8 mouse cellular contexts compared by ENCODE assay signal in the genomic region with DNA sequence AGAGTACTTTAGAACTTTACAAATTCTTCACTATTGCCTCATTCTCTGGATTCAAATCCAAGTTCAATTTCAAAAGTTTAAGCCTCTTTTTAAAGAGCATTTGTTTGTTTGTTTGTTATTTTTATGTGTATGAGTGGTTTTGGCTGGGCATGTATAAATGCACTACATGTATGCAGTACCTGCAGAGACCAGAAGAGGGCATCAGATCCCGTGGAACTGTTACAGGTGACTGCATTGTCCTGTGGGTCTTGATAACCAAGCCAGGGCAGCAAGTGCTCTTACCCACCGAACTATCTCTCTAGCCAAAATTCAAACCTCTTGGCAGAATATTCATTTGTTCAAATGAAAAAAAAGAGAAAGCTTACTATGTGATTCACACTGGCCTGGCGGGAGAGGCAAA. TPM values are rescaled to one million over a fixed set of nuclear protein-coding genes. Genes with fewer than 3 reads are reported as not detected.
DNase-seq lines count a peak whose midpoint lies in the region; ATAC-seq and TF ChIP-seq lines count a peak whose summit lies in the region.

No protein-coding gene starts in this region.

- no peak for TF ChIP-seq POLR2A in heart, adult 2 months (IDR thresholded peaks at IDR 0.05; ENCODE audit: insufficient read depth, low read depth, low read length)

- WGBS in heart, adult 2 months, result 52% methylated on average over 3 of the region's 3 CpGs
- WGBS in heart, embryonic 11.5 days (ENCODE audit: insufficient replicate concordance), result 51% methylated on average over 3 of the region's 3 CpGs
- WGBS in midbrain, postnatal 0 days, result 57% methylated on average over 3 of the region's 3 CpGs
- 58% methylated on average over 3 of the region's 3 CpGs for WGBS in midbrain, embryonic 11.5 days
- WGBS in forebrain, embryonic 12.5 days, result 55% methylated on average over 3 of the region's 3 CpGs

- intact Hi-C loops in heart, adult 2 months (cut with DNase I), result no loop called here

- H3K4me3 ChIP-seq in heart, adult 2 months, result no peak overlapping the region
- no peak overlapping the region for H3K4me3 ChIP-seq in heart, embryonic 11.5 days (ENCODE audit: low read depth, low read length)
- no peak overlapping the region for H3K4me3 ChIP-seq in midbrain, postnatal 0 days (ENCODE audit: low read depth, low read length)
- no peak overlapping the region for H3K4me3 ChIP-seq in midbrain, embryonic 11.5 days (ENCODE audit: low read depth, low read length)
- H3K4me3 ChIP-seq in forebrain, embryonic 12.5 days (replicated peaks), result no peak overlapping the region

- no peaks in the 10 kb centered on the region for H3K79me2 ChIP-seq in heart, adult 2 months (replicated peaks; ENCODE audit: control insufficient read depth, insufficient read depth, low read length)

- peak; percentile 55 for TF ChIP-seq CTCF in heart, adult 2 months (IDR thresholded peaks at IDR 0.05)
- TF ChIP-seq CTCF in midbrain, postnatal 0 days (IDR thresholded peaks at IDR 0.05), result peak; percentile 72

- no peak overlapping the region for H3K9ac ChIP-seq in heart, adult 2 months (ENCODE audit: low read depth, low read length)
- no peak overlapping the region for H3K9ac ChIP-seq in heart, embryonic 11.5 days (ENCODE audit: low read depth, low read length)
- H3K9ac ChIP-seq in midbrain, postnatal 0 days (replicated peaks; ENCODE audit: low read length, poor library complexity, severe bottlenecking), result no peak overlapping the region
- H3K9ac ChIP-seq in midbrain, embryonic 11.5 days (ENCODE audit: low read length), result no peak overlapping the region
- H3K9ac ChIP-seq in forebrain, embryonic 12.5 days, result no peak overlapping the region

- no peak overlapping the region for H3K27ac ChIP-seq in heart, adult 2 months
- H3K27ac ChIP-seq in heart, embryonic 11.5 days (ENCODE audit: low read depth, low read length), result no peak overlapping the region
- H3K27ac ChIP-seq in midbrain, postnatal 0 days (ENCODE audit: low read depth, low read length), result no peak overlapping the region
- H3K27ac ChIP-seq in midbrain, embryonic 11.5 days (ENCODE audit: low read depth, low read length), result no peak overlapping the region
- H3K27ac ChIP-seq in forebrain, embryonic 12.5 days, result no peak overlapping the region

- no peak overlapping the region for H3K4me2 ChIP-seq in heart, embryonic 11.5 days
- H3K4me2 ChIP-seq in midbrain, postnatal 0 days (ENCODE audit: low read depth, low read length, poor library complexity, severe bottlenecking), result no peak overlapping the region
- H3K4me2 ChIP-seq in midbrain, embryonic 11.5 days, result no peak overlapping the region
- H3K4me2 ChIP-seq in forebrain, embryonic 12.5 days, result no peak overlapping the region

- no peak for DNase-seq in heart, adult 2 months
- DNase-seq in midbrain, postnatal 0 days (ENCODE audit: low spot score), result peak; percentile 27
- DNase-seq in midbrain, embryonic 11.5 days (ENCODE audit: low spot score, missing footprints), result no peak
- DNase-seq in embryo, embryonic 11 days, result peak; percentile 28
- peak; percentile 64 for DNase-seq in testis, postnatal 10 days (ENCODE audit: low spot score)
- no peak for DNase-seq in adrenal gland, postnatal 4 days (ENCODE audit: low spot score in 2 of 2)

- no peak for ATAC-seq in heart, embryonic 11.5 days (replicated peaks; ENCODE audit: insufficient number of reproducible peaks, low FRiP score, low TSS enrichment)
- ATAC-seq in midbrain, postnatal 0 days (ENCODE audit: low FRiP score), result no peak
- ATAC-seq in midbrain, embryonic 11.5 days (ENCODE audit: low FRiP score), result no peak
- no peak for ATAC-seq in forebrain, embryonic 12.5 days (ENCODE audit: low FRiP score)

- H3K9me3 ChIP-seq in heart, embryonic 11.5 days (replicated peaks; ENCODE audit: control insufficient read depth, low read length), result no peaks in the 10 kb centered on the region
- H3K9me3 ChIP-seq in midbrain, postnatal 0 days (ENCODE audit: low read length), result no peaks in the 10 kb centered on the region
- H3K9me3 ChIP-seq in midbrain, embryonic 11.5 days (ENCODE audit: control insufficient read depth, low read length), result no peaks in the 10 kb centered on the region
- no peaks in the 10 kb centered on the region for H3K9me3 ChIP-seq in forebrain, embryonic 12.5 days

- H3K4me1 ChIP-seq in heart, adult 2 months (ENCODE audit: control insufficient read depth, insufficient read depth, low read length), result no peaks in the 10 kb centered on the region
- H3K4me1 ChIP-seq in heart, embryonic 11.5 days (ENCODE audit: control insufficient read depth, insufficient read depth, low read length), result no peaks in the 10 kb centered on the region; the same call in 1 of the 2 replicates
- H3K4me1 ChIP-seq in midbrain, postnatal 0 days (ENCODE audit: insufficient read depth, low read length), result no peaks in the 10 kb centered on the region
- H3K4me1 ChIP-seq in midbrain, embryonic 11.5 days (ENCODE audit: control insufficient read depth, insufficient read depth, low read length), result peaks cover 3% of the 10 kb centered on the region; the same call in 1 of the 2 replicates
- H3K4me1 ChIP-seq in forebrain, embryonic 12.5 days, result peaks cover 7% of the 10 kb centered on the region

- no peaks in the 10 kb centered on the region for H3K36me3 ChIP-seq in heart, adult 2 months (ENCODE audit: control insufficient read depth, insufficient read depth, low read length)
- H3K36me3 ChIP-seq in heart, embryonic 11.5 days (ENCODE audit: control insufficient read depth, insufficient read depth, low read length), result no peaks in the 10 kb centered on the region
- H3K36me3 ChIP-seq in midbrain, postnatal 0 days (ENCODE audit: insufficient read depth, low read length), result no peaks in the 10 kb centered on the region
- H3K36me3 ChIP-seq in midbrain, embryonic 11.5 days (ENCODE audit: control insufficient read depth, insufficient read depth, low read length), result no peaks in the 10 kb centered on the region
- H3K36me3 ChIP-seq in forebrain, embryonic 12.5 days (replicated peaks), result no peaks in the 10 kb centered on the region

- peaks cover 8% of the 10 kb centered on the region for H3K27me3 ChIP-seq in heart, adult 2 months (ENCODE audit: control insufficient read depth, insufficient read depth, low read length)
- peaks cover 43% of the 10 kb centered on the region for H3K27me3 ChIP-seq in heart, embryonic 11.5 days (ENCODE audit: control insufficient read depth, insufficient read depth, low read length)
- H3K27me3 ChIP-seq in midbrain, postnatal 0 days (ENCODE audit: insufficient read depth, low read length), result peaks cover 28% of the 10 kb centered on the region
- peaks cover 32% of the 10 kb centered on the region for H3K27me3 ChIP-seq in midbrain, embryonic 11.5 days (ENCODE audit: control insufficient read depth, insufficient read depth, low read length)
- H3K27me3 ChIP-seq in forebrain, embryonic 12.5 days, result peaks cover 43% of the 10 kb centered on the region

- no peak for TF ChIP-seq EP300 in heart, adult 2 months (IDR thresholded peaks at IDR 0.05; ENCODE audit: insufficient read depth, low read depth, low read length)

RNA-seq across cellular contexts. Expression of a gene that starts 4.0 kb away (rescaled TPM):
- not detected for total RNA-seq in heart, adult 2 months (2021)
- polyA plus RNA-seq in heart, adult 2 months (2012; rRNA removed), result not detected in 2 replicates
- not detected in 2 replicates for polyA plus RNA-seq in heart, embryonic 11.5 days (2014; fragmentation: Nextera tagmentation; extraction: Ambion mirVana)
- total RNA-seq in midbrain, postnatal 0 days (2014; rRNA removed), result 0.22 and 0.47 TPM in 2 replicates
- polyA plus RNA-seq in midbrain, postnatal 0 days (2015; fragmentation: Nextera tagmentation; extraction: Ambion mirVana), result 0.15 and 0.38 TPM in 2 replicates
- polyA plus RNA-seq in midbrain, embryonic 11.5 days (2014; fragmentation: Nextera tagmentation; extraction: Ambion mirVana), result 0.10 TPM in 1 of 2 replicates, not detected in the other
- 1 to 10 TPM in 1 of 2 experiments, under 1 TPM in 1; 0.23 to 4.1 TPM for total RNA-seq in adrenal gland, postnatal 4 days (2021)
- 0.06 and 0.10 TPM in 2 replicates for polyA plus RNA-seq in forebrain, embryonic 12.5 days (2016; fragmentation: Nextera tagmentation; extraction: Ambion mirVana)

RNA-seq across cellular contexts. Expression of a gene that starts 33.5 kb away (rescaled TPM):
- under 1 TPM; 0.29 to 0.34 TPM for total RNA-seq in heart, adult 2 months (2021)
- polyA plus RNA-seq in heart, adult 2 months (2012; rRNA removed), result 0.06 and 0.09 TPM in 2 replicates
- polyA plus RNA-seq in heart, embryonic 11.5 days (2014; fragmentation: Nextera tagmentation; extraction: Ambion mirVana), result 3.2 and 4.8 TPM in 2 replicates
- 0.82 and 1.7 TPM in 2 replicates for total RNA-seq in midbrain, postnatal 0 days (2014; rRNA removed)
- 0.62 and 1.0 TPM in 2 replicates for polyA plus RNA-seq in midbrain, postnatal 0 days (2015; fragmentation: Nextera tagmentation; extraction: Ambion mirVana)
- polyA plus RNA-seq in midbrain, embryonic 11.5 days (2014; fragmentation: Nextera tagmentation; extraction: Ambion mirVana), result 1.3 and 2.1 TPM in 2 replicates
- 1 to 10 TPM; 1.4 to 1.7 TPM for total RNA-seq in adrenal gland, postnatal 4 days (2021)
- polyA plus RNA-seq in forebrain, embryonic 12.5 days (2016; fragmentation: Nextera tagmentation; extraction: Ambion mirVana), result 0.93 and 1.1 TPM in 2 replicates

Comparison
In these comparisons a context has a peak if more than half of its experiments do, and no peak if none do; other contexts are left out.
1. DNase-seq: peak in midbrain, postnatal 0 days (single experiment), embryo, embryonic 11 days (single experiment) and testis, postnatal 10 days (single experiment); none in heart, adult 2 months (0 of 2), midbrain, embryonic 11.5 days (single experiment) and adrenal gland, postnatal 4 days (0 of 2).